Mouse (Mus musculus) heart, postnatal 4 days (tissue): Measurements from ENCODE around the gene Nub1. TPM values are rescaled to one million over a fixed set of nuclear protein-coding genes. Genes with fewer than 3 reads are reported as not detected.
A peak's percentile ranks its signal among the peaks of the same experiment; 100 is the strongest.

Source experiments
- DNase-seq: peaks from one replicate; pipeline ENCODE4 v3.0.0; 2021
- total RNA-seq, 2 experiments: library from RNA; stranded (reverse); gene quantifications; 2 replicates each; pipeline ENCODE4 v1.2.3; 2021

Nub1 gene
- total RNA-seq, 2 experiments from 2014 or later = 24.5 to 24.6 TPM

- no peak for DNase-seq
Observed at GRCm38 (mm10) chr5:24704615-24705014, 19.3 kb downstream of the Nub1 start.

GRCm38 (mm10) chr5:24709962-24710361 lies 24.6 kb downstream of the Nub1 start:
- DNase-seq = peak; percentile 77

DNA sequence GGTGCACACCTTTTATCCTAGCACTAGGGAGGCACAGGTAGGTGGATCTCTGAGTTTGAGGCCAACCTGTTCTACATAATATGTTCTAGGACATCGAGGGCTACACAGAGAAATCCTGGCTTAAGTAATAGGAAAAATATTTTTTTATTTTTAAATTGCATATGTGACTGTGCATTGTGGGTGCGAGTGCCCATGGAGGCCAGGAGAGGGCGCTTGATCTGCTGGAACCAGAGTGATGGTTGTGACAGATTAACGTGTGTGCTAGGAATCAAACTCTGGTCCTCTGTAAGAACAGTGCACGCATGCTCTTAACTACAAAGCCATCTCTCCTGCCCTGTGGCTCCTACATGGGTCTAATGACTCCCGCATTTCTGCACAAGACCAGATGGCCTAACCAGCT lies 26.3 kb downstream of the Nub1 start:
- no peak for DNase-seq

GRCm38 (mm10) chr5:24713199-24713598 lies 27.9 kb downstream of the Nub1 start:
- DNase-seq = peak; percentile 31

DNA sequence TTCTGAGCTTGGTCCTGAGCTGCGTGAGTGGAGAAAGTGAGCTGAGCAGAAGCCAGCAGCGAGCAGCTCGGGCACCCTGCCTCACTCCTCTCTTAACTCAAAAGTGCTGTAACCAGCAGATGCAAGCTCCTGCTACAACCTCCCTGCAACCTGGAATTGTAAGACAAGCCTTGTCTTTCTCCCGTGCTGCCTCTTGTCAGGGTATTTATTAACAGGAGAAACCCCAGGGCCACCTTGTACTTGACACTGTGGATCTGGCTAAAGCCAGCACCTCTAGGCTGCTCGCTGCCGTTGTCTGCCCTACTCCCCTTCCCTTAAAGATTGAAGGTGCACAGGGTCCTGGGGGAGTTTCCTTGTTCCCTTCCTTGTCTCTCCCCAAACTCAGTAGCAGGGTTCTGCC lies 28.7 kb downstream of the Nub1 start:
- DNase-seq = no peak

DNA sequence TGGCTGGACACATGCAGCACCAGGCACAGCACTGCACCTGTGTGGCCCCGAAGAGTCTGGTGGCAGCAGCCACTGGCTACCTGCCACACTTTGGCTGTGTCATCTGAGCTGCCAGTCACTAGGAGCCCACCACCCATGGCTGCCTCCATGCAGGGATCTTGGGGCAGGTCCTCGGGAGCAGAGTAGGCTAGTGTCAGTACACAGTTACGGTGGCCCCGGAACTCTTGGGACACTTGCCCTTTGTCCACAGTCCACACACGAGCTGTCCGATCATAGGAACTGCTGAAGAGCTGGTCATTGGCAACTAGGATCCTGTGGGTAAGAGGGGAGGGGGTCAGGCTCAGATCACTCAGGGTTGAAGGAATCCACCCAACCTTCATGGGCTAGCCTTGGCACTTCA lies 32.7 kb downstream of the Nub1 start:
- DNase-seq = no peak

DNA sequence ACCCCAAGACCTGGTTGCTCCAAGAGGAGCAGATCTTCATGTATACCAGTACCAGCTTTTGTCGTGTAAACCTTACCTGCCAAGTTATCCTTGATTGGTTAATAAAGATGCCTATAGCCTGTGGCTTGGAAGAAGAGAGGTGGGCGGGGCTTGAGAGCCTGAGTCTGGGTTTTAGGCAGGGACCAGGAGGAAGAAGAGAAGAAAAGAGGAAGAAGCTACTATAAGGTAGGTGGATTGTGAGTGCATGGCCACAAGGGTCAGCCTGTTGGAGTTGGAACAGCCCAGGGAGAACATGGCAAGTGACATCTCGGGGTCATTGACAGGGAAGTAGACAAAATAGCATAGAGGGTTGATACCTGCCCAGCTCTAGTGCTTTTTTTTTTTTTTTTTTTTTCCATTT lies 34.5 kb downstream of the Nub1 start:
- DNase-seq = no peak

- DNase-seq = no peak
Observed at GRCm38 (mm10) chr5:24723527-24724269, 38.4 kb downstream of the Nub1 start.

GRCm38 (mm10) chr5:24724270-24724634 lies 38.9 kb downstream of the Nub1 start:
- DNase-seq = no peak

- DNase-seq = no peak
Observed at GRCm38 (mm10) chr5:24724805-24725204, 39.5 kb downstream of the Nub1 start.

DNA sequence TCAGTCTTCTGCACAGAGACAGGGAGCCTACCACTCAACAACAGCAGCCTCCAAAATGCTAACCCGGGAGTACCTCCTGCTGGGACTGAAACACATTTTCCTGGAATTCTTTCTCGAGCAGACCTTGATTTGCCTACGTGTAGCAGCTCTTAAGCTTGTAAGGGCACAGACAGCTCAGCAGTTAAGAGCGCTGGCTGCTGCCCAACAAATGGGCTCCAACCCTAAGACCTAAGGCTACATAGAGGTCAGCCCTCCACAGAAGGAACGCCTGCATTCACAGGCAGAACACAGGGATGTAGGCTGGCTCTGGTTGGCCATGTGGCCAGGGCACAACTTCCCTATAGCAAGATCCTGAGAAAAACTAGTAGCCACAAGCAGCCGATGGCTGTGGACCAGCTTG lies 40.6 kb downstream of the Nub1 start:
- DNase-seq = no peak

GRCm38 (mm10) chr5:24726901-24727836 lies 41.8 kb downstream of the Nub1 start:
- DNase-seq = peak; percentile 65

GRCm38 (mm10) chr5:24729797-24730487 lies 44.6 kb downstream of the Nub1 start:
- peak; percentile 22 for DNase-seq

GRCm38 (mm10) chr5:24730488-24730871 lies 45.1 kb downstream of the Nub1 start, which contains the start of gene Wdr86:
Wdr86 (minus strand) TSS chr5:24730727.
- DNase-seq = peak; percentile 39

- peak; percentile 34 for DNase-seq
Observed at GRCm38 (mm10) chr5:24730986-24731385, 45.7 kb downstream of the Nub1 start.

GRCm38 (mm10) chr5:24733134-24733533 lies 47.8 kb downstream of the Nub1 start:
- peak; percentile 35 for DNase-seq

DNA sequence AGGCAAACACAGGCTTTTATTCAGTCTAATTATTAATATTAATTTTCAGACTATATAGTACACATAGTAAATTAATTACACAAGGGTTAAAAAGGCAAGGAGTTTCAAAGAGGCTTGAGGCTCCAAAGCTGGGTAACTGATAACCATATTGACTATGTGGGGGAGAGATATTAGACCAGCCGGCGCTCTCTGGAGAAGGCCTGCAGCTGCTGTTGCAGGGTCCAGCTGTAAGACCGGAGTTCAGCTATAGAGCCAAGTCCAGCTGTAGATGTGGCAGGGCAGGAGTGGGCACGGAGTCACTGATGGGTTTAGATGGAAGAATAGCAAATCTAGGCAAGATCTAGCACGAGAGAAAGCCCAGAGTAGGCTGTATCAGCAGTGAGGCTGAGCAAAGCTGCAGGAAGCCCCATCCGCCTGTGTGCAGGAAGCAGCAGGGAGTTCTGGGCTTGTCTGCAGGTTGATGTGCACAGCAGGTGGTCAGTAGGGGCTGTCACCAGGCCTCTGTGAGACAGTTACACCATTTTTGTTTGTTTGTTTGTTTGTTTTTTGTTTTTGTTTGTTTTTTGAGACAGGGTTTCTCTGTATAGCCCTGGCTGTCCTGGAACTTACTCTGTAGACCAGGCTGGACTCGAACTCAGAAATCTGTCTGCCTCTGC lies 48.6 kb downstream of the Nub1 start:
- DNase-seq = no peak

DNA sequence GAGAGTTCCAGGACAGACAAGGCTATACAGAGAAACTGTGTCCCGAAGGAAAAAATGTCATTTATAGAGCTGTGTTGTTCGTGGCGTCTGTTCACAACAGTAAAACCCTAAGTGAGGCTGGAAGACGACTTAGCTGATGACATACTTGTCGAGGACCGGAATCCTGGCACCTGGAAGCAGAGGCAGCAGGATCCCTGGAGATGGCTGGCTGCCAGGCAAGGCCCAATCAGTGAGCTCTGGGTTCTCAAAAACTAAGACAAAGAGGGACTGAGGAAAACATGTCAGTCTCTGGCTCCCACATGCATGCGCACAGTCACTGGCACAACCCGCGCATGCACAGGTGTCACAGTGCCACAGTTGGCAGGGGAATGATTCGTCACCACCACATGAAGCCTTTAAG lies 52.3 kb downstream of the Nub1 start:
- no peak for DNase-seq

DNA sequence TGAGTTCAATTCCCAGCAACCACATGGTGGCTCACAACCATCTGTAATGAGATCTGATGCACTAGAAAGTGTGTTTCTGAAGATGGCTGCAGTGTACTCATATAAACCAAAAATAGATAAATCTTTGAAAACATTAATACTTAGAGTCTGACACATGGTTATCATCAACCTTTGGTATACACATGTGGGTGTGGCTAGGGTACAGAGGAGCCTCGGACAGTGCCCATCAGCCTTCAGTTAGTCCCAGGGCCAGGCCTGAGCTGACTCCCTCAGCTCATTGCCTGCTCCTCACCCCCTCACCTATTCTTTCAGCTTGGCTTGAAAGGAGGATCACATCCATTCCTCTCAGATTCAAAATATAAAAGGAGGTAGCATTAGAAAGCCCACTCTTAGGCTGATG lies 53.2 kb downstream of the Nub1 start:
- no peak for DNase-seq

DNA sequence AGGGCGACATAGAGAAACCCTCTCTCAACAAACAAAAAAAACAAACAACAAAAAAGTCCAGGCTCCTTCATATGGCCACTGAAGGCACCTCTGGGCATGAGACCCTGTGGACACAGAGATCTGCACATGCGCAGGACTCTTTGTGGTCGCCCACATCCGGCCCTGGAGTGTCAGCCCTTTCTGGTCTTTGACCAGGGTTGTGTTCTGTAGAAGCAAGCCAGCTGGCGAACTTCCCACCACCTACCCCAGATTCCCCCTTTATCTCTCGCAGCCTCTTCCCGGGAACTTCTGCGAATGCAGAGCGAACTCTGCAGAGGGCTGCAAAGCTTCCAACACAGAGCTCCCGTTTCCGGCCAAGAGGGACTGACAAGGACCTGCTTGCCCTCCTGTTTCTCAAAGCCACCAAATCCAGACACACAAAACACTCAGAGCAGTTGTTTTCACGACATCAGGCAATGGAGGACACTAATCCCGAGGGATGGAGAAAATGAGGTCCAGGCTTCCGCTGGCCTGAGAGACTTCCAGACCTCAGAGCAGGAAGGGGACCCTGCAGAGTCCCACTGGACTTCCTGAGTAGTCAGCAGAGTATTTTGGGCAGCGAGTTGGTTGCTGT lies 53.9 kb downstream of the Nub1 start:
- peak; percentile 90 for DNase-seq

DNA sequence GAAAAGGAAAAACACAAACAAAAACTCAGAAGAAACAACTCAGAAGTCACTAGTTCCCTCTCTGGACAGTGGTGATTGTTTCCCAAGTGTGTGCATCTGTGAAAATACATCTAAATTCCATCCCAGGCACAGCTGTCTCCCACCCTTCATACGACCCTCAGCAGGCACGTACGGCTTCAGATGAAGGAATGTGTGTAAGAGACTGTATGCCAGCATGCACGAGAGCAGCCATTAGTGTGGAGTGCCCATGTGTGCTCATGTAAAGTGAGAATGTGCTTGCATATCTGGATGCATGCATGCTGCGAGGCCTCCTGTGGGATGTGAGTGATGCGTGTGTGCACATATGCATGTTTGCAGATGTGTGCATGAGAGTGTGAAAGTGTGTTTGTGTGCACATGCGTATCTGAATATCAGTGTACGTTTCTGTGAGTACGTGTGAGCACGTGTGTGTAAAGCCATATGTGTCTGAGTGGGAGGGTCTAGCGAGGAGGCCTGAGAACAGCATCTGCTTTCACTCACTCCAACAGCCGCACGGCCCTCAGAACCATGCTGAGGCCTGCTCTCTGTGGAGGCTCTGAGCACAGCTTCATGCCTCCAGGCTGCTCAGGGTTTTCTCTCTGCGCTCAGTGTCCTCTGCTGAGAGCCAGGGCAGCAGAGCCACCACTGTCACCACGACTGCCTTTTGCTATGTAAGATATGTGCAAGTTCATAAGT lies 56.0 kb downstream of the Nub1 start:
- DNase-seq = no peak
